Mouse (Mus musculus) stomach, postnatal 0 days (tissue): Measurements from ENCODE around the gene Ifi27. TPM values are rescaled to one million over a fixed set of nuclear protein-coding genes. Genes with fewer than 3 reads are reported as not detected.
A peak's percentile ranks its signal among the peaks of the same experiment; 100 is the strongest.

Experiments
- ATAC-seq: fragments of 200-750 bp; cut with Nextera tagmentation; 2 replicates; pipeline ENCODE4 v1.8.0; 2017; ENCODE audit not compliant: low FRiP score, low TSS enrichment
- DNase-seq: peaks from one replicate; pipeline ENCODE4 v3.0.0-alpha.2; 2016; ENCODE audit warnings: low spot score
- H3K27ac ChIP-seq: fragments of 300-500 bp; sonication (generic); replicated peaks from 2 replicates; pipeline ENCODE4 v1.5.1; 2014; ENCODE audit warnings: mild to moderate bottlenecking, control low read depth
- H3K27me3 ChIP-seq: fragments of 300-500 bp; sonication (generic); 2 replicates; pipeline ENCODE4 v1.6.1; 2014; ENCODE audit warnings: low read length; ENCODE audit not compliant: control insufficient read depth, insufficient read depth
- H3K36me3 ChIP-seq: fragments of 300-500 bp; sonication (generic); 2 replicates; pipeline ENCODE4 v1.6.1; 2014; ENCODE audit warnings: low read length, mixed read lengths; ENCODE audit not compliant: control insufficient read depth, insufficient read depth
- H3K4me1 ChIP-seq: fragments of 300-500 bp; sonication (generic); replicated peaks from 2 replicates; pipeline ENCODE4 v1.6.1; 2014; ENCODE audit warnings: antibody characterized with exemption; ENCODE audit not compliant: control insufficient read depth, insufficient read depth
- H3K4me2 ChIP-seq: fragments of 300-500 bp; sonication (generic); replicated peaks from 2 replicates; pipeline ENCODE4 v1.6.1; 2014; ENCODE audit warnings: low read depth, mild to moderate bottlenecking, control low read depth, moderate library complexity
- H3K4me3 ChIP-seq: fragments of 300-500 bp; sonication (generic); 2 replicates; pipeline ENCODE4 v1.5.1; 2014; ENCODE audit warnings: low read depth, low read length, control low read depth
- H3K9ac ChIP-seq: fragments of 300-500 bp; sonication (generic); 2 replicates; pipeline ENCODE4 v1.6.1; 2014; ENCODE audit warnings: mild to moderate bottlenecking, low read length, control low read depth, mixed read lengths
- H3K9me3 ChIP-seq: fragments of 300-500 bp; sonication (generic); 2 replicates; pipeline ENCODE4 v1.6.1; 2016; ENCODE audit warnings: low read length; ENCODE audit not compliant: control insufficient read depth
- CTCF ChIP-seq: IDR thresholded peaks from 2 replicates; pipeline ENCODE4 v1.5.1; 2016; ENCODE audit warnings: antibody characterized with exemption, low read depth, mild to moderate bottlenecking, moderate library complexity
- EP300 ChIP-seq: optimal IDR thresholded peaks from 2 replicates; pipeline ENCODE3; 2016; ENCODE audit warnings: antibody characterized with exemption
- WGBS: fragments of 180-500 bp; shearing (Covaris S2); extraction: QIAGEN DNeasy Blood & Tissue Kit; methylation state at CpG from one replicate; pipeline ENCODE4 v1.1.7; 2014; 5-methylcytosine and 5-hydroxymethylcytosine counted together
- polyA plus RNA-seq: library from polyadenylated mRNA; unstranded; fragments of >200 nt; fragmentation: Nextera tagmentation; extraction: Ambion mirVana; gene quantifications from 2 replicates; pipeline ENCODE4 v1.2.1, GENCODE M21; 2015

Gene Ifi27
- polyA plus RNA-seq, 1 experiment from 2014 or later, result 41.9 TPM

DNA sequence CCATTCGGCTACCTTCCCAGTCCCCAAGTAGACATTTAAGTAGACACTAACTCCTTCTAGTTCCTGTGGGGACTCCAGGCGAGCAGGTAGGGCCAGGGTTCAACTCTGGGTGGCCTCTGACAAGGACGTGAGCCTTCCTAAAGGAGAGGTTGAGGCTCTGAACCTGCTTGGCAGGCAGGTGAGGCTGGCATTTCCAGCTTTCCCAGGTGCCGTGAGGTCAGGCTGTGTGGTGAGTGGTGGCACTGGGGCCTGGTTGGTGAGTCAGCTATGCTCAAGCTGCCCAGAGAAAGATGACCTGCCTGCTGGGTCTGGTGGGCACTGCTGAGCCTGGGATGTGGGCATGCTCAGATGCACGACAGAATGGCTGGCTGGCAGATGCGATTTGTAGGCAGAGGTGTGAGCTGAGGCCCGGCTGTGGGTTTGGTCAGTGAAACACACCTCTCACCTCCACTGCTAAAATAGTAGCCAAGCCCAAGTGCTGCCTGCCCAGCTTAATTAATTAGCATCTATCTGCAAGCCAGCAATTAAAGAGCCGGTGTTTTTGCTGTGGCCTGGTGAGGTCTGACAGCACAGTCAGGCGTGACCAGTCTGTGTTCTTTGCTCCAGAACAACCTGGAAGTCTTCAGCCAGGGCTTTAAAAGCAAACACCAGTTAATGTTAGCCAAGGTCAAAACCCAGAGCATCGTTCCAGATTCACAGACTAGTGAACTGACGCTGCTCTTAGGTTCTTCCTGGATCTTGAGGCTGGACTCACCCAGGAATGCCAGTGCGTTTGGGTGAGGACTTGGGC, 38.3 kb upstream of the Ifi27 start:
- WGBS, result 55% methylated on average over 12 of the region's 12 CpGs
- Histone ChIP-seq H3K4me3 (no peak overlapping the region), H3K27me3 (no peaks in the 10 kb centered on the region), H3K27ac (peak overlapping the region; percentile 69; the same call in 1 of the 2 replicates), H3K9me3 (no peaks in the 10 kb centered on the region), H3K9ac (no peak overlapping the region), H3K4me1 (no peaks in the 10 kb centered on the region), H3K4me2 (no peak overlapping the region), H3K36me3 (no peaks in the 10 kb centered on the region)
- no peak for TF ChIP-seq CTCF
- TF ChIP-seq EP300, result no peak
- ATAC-seq (no peak), DNase-seq (no peak)

DNA sequence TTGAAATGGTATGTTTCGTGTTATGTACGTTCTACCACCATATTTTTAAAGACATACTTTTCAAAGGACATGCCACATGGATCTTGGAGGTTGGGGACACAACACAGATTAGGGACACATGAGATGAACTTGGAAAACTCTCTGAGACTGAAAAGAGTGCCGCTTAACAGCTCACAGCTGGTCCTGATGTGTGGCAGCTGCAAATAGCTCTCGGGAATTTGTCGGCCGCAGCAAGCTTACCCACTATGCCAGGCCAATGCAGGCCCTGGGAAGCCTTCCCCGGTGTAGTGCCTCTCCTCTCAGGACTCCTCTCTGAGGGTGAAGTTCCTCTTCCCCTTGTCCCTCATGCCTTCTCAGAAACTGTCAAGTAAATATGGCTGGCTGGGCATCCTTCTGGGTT, 37.3 kb upstream of the Ifi27 start:
- TF ChIP-seq EP300, result no peak
- TF ChIP-seq CTCF, result no peak
- 78% methylated on average over 7 of the region's 7 CpGs for WGBS
- no peak overlapping the region for H3K4me2 ChIP-seq

DNA sequence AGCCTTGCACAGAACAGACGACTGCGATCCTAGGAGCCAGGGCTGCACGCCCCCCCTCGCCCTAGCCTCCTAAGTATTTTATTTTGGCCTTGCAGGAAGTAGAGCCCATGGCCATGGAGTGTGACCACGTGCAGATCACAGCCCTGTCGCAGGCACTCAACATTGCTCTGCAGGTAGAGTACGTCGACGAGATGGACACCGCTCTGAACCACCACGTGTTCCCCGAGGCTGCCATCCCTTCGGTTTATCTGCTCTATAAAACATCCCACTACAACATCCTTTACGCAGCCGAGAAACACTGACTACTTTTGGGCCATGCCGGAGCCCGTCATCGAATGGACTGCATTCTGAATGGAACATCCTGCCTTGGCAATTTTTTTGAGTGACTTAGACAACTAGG, 29.9 kb upstream of the Ifi27 start:
- H3K9me3 ChIP-seq, result no peaks in the 10 kb centered on the region
- DNase-seq, result no peak
- H3K4me3 ChIP-seq, result no peak overlapping the region
- peaks cover 33% of the 10 kb centered on the region for H3K36me3 ChIP-seq
- 85% methylated on average over 18 of the region's 18 CpGs for WGBS
- no peak overlapping the region for H3K4me2 ChIP-seq
- no peaks in the 10 kb centered on the region for H3K27me3 ChIP-seq
- H3K4me1 ChIP-seq, result no peaks in the 10 kb centered on the region
- ATAC-seq, result no peak
- no peak overlapping the region for H3K27ac ChIP-seq
- TF ChIP-seq CTCF (no peak), EP300 (no peak)
- no peak overlapping the region for H3K9ac ChIP-seq

More for the DNA sequence above, 37.3 kb upstream of the Ifi27 start:
- no peaks in the 10 kb centered on the region for H3K9me3 ChIP-seq
- H3K4me1 ChIP-seq, result no peaks in the 10 kb centered on the region
- no peak for DNase-seq
- H3K9ac ChIP-seq, result no peak overlapping the region
- H3K27me3 ChIP-seq, result no peaks in the 10 kb centered on the region
- no peak overlapping the region for H3K27ac ChIP-seq
- H3K36me3 ChIP-seq, result no peaks in the 10 kb centered on the region
- no peak overlapping the region for H3K4me3 ChIP-seq
- ATAC-seq, result no peak

DNA sequence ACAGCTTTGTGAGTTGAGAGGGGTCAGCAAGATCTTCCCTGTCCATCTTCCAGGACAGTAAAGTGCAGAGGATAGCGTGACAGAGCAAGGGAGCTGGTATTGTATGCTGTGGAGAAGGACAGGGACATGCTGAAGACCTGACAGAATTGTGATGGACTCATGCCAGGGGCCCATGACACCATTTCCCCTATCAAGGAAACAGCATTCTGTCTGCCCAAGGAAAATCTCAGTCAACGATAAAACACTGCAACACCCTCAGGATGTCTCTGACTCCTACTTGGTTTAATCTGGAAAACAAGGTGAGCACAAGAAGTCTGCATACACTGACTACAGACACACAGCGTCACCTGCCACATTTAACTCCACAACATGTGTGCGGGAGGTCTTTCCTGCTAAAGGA, 26.3 kb upstream of the Ifi27 start, which contains the start of gene 9330161L09Rik:
9330161L09Rik (minus strand) TSS at position 101 of the 400 bp plus-strand sequence.
- no peaks in the 10 kb centered on the region for H3K27me3 ChIP-seq
- ATAC-seq (no peak), DNase-seq (no peak)
- no peak within 1 kb of the TSS for H3K9ac ChIP-seq
- H3K4me2 ChIP-seq, result no peak within 1 kb of the TSS
- TF ChIP-seq CTCF (no peak), EP300 (no peak)
- no peaks in the 10 kb centered on the region for H3K4me1 ChIP-seq
- H3K36me3 ChIP-seq, result peaks cover 52% of the 10 kb centered on the region
- no peak within 1 kb of the TSS for H3K4me3 ChIP-seq
- no peaks in the 10 kb centered on the region for H3K9me3 ChIP-seq
- no peak within 1 kb of the TSS for H3K27ac ChIP-seq
- WGBS, result 93% methylated on average over 4 of the region's 4 CpGs

DNA sequence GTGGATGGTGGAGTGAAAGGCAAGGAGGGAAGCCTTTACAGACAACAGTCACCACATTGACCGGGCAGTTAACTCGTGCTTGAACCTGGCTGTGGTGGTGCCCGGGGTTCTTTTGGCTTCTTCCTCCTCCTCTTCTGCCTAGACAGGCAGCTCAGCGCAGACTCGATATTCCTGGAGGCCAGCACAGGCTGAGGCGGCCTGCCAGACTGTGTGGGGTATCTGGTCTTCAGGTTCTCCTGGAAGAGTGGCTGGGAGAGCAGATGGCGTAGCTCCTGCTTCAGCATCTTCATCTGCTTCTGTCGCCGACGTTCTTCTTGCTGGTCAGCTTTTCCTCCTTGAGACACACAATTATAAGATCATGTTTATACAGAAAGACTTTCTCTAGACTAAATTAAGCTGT, 25.9 kb upstream of the Ifi27 start:
- ATAC-seq, result no peak
- Histone ChIP-seq H3K27me3 (no peaks in the 10 kb centered on the region), H3K4me3 (no peak overlapping the region), H3K9me3 (no peaks in the 10 kb centered on the region), H3K27ac (no peak overlapping the region), H3K4me1 (no peaks in the 10 kb centered on the region), H3K9ac (no peak overlapping the region), H3K36me3 (peaks cover 53% of the 10 kb centered on the region), H3K4me2 (no peak overlapping the region)
- no peak for DNase-seq
- TF ChIP-seq CTCF (no peak), EP300 (no peak)
- 84% methylated on average over 10 of the region's 10 CpGs for WGBS

DNA sequence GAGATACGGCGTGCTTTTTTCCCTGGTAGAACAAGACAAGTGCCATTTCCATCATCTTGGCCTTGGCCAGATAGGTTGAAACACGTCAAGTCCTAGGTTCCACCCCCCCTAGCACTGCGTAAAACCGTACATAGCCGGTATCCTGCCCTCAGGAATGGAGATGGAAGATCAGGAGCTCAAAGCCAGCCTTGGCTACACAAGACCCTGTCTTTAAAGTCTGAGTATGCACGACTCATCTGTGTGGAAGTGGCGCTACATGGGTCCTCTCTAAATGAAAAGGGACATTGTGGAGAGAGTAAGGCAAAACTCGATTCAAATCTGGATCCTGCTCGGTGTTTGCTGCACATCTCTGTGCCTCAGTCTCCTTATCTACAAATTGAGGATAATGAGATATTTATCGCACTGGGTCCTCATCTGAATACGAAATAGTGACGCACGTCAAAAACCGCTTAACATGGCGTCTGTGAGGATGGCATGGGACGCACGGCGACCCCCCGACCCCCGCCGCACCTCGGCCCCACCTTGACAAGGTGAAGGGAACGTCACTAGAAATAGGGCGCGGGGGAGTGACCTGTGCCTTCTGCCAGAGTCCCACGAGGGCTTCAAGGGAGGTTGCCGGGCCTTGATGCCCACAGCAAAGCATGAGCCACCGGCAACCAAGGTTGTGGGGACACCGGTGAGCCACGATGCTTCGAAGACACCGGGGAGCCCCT, 8.8 kb upstream of the Ifi27 start:
- Histone ChIP-seq H3K4me3 (peak overlapping the region; percentile 89), H3K4me2 (peak overlapping the region; percentile 79), H3K4me1 (peaks cover 8% of the 10 kb centered on the region; the same call in 1 of the 2 replicates), H3K27ac (peak overlapping the region; percentile 70), H3K36me3 (peaks cover 4% of the 10 kb centered on the region; the same call in 1 of the 2 replicates), H3K27me3 (no peaks in the 10 kb centered on the region), H3K9me3 (no peaks in the 10 kb centered on the region), H3K9ac (peak overlapping the region; percentile 92)
- peak; percentile 40 for ATAC-seq
- 7% methylated on average over 33 of the region's 33 CpGs for WGBS
- TF ChIP-seq EP300 (no peak), CTCF (no peak)
- DNase-seq, result no peak
